Mouse (Mus musculus) kidney, adult 2 months (tissue): ENCODE measurements around the gene Fmc1.

Experiments
- CTCF ChIP-seq: fragments of 200-500 bp; conservative IDR thresholded peaks from 2 replicates; pipeline ENCODE4 v1.5.1; 2011; ENCODE audit warnings: low read depth, mild to moderate bottlenecking, control low read depth, low read length, moderate library complexity, mixed read lengths; ENCODE audit not compliant: insufficient read depth, insufficient read length
- POLR2A ChIP-seq: fragments of 200-500 bp; IDR thresholded peaks from one replicate; pipeline ENCODE4 v1.6.1; 2011; ENCODE audit warnings: low read depth, low read length, control low read depth

DNA sequence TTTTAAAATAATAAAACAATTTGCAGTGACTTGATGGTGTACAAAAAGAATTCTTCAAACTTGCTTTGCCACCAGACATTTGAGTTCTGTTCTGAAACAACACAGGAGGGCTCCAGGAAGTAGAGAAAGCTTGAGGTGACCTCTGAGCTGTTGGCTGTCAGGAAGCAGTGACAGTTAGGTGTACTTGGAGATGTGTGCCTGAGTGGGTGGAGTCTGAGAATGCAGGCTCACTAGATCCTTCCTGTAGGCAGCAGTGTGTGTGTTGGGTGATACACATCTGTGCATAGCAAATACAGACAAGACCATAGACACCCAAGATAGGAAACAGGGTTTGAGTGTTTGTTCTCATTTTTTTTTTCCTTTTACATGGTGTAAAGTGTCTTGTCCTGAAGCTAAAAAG lies 20.5 kb upstream of the Fmc1 start:
- TF ChIP-seq CTCF (no peak), POLR2A (no peak)
